Mouse (Mus musculus) lung, postnatal 10 days (tissue): ENCODE results near the gene Mmgt2.

Experiments used
- DNase-seq: peaks from one replicate; pipeline ENCODE4 v3.0.0; 2021

The Mmgt2 gene

GRCm38 (mm10) chr11:62621586-62622283 is 26.7 kb upstream of the Mmgt2 start:
- DNase-seq = no peak

- DNase-seq = no peak
These were observed 25.6 kb upstream of the Mmgt2 start for GRCm38 (mm10) chr11:62622850-62623249.

- DNase-seq = peak; percentile 48
These were observed 23.8 kb upstream of the Mmgt2 start for GRCm38 (mm10) chr11:62624341-62625291.

- no peak for DNase-seq
These were observed 18.9 kb upstream of the Mmgt2 start for GRCm38 (mm10) chr11:62629352-62630224.

GRCm38 (mm10) chr11:62630225-62630821 is 18.1 kb upstream of the Mmgt2 start:
- DNase-seq = no peak

- no peak for DNase-seq
These were observed 17.3 kb upstream of the Mmgt2 start for GRCm38 (mm10) chr11:62631138-62631537.

GRCm38 (mm10) chr11:62635406-62635805 is 13.1 kb upstream of the Mmgt2 start:
- peak; percentile 54 for DNase-seq

GRCm38 (mm10) chr11:62636105-62636839 is 12.2 kb upstream of the Mmgt2 start:
- no peak for DNase-seq

GRCm38 (mm10) chr11:62636840-62637221 is 11.6 kb upstream of the Mmgt2 start:
- DNase-seq = peak; percentile 71

GRCm38 (mm10) chr11:62637401-62637800 is 11.1 kb upstream of the Mmgt2 start:
- no peak for DNase-seq

- no peak for DNase-seq
These were observed 10.7 kb upstream of the Mmgt2 start for GRCm38 (mm10) chr11:62637806-62638205.

- DNase-seq = no peak
These were observed 10.1 kb upstream of the Mmgt2 start for GRCm38 (mm10) chr11:62638402-62638801.

GRCm38 (mm10) chr11:62640378-62640777 is 8.1 kb upstream of the Mmgt2 start:
- no peak for DNase-seq

GRCm38 (mm10) chr11:62642023-62642844 is 6.2 kb upstream of the Mmgt2 start:
- DNase-seq = peak; percentile 68

GRCm38 (mm10) chr11:62643011-62643631 is 5.3 kb upstream of the Mmgt2 start:
- peak; percentile 80 for DNase-seq

- no peak for DNase-seq
These were observed 4.6 kb upstream of the Mmgt2 start for GRCm38 (mm10) chr11:62643681-62644363.

GRCm38 (mm10) chr11:62644602-62645336 is 3.7 kb upstream of the Mmgt2 start:
- DNase-seq = no peak

- no peak for DNase-seq
These were observed 3.2 kb upstream of the Mmgt2 start for GRCm38 (mm10) chr11:62645337-62645675.
